Mouse (Mus musculus) CD8-positive naive resting alpha-beta T cell, adult 57 days (primary cell): ENCODE measurements around the gene Strc. TPM values are rescaled to one million over a fixed set of nuclear protein-coding genes. Genes with fewer than 3 reads are reported as not detected.

Experiments
- total RNA-seq: library from RNA; stranded (reverse); gene quantifications from one replicate; pipeline ENCODE4 v1.2.4, GENCODE M21; 2023

Strc gene
- 1.0 TPM for total RNA-seq

GRCm38 (mm10) chr2:121386961-121387575, at the start of gene Strc:
Gene Strc (minus strand): TSS chr2:121387168.

GRCm38 (mm10) chr2:121413387-121414042, 26.5 kb upstream of the Strc start, which contains the start of the genes Pdia3 and Catsper2:
Gene Pdia3 (plus strand): TSS chr2:121413775.
Gene Catsper2 (minus strand): TSS chr2:121413792.

GRCm38 (mm10) chr2:121357494-121357893, 29.5 kb downstream of the Strc start, which contains the start of gene Ckmt1:
Gene Ckmt1 (plus strand): TSS chr2:121357714.

GRCm38 (mm10) chr2:121354820-121355592, 32.0 kb downstream of the Strc start, which contains the start of gene Ppip5k1:
Gene Ppip5k1 (minus strand): TSS chr2:121355396.

Other genes starting within 250 kb of the Strc start
- 17.3 TPM for gene Adal, start 246.7 kb downstream of the Strc start, total RNA-seq
- 11.8 TPM for gene Lcmt2, start 246.5 kb downstream of the Strc start, total RNA-seq
- 69.6 TPM for gene Tubgcp4, start 216.5 kb downstream of the Strc start, total RNA-seq
- 26.8 TPM for gene Zscan29, start 216.0 kb downstream of the Strc start, total RNA-seq
- 70.9 TPM for gene Trp53bp1, start 115.8 kb downstream of the Strc start, total RNA-seq
- gene Map1a, start 97.6 kb downstream of the Strc start, total RNA-seq = 0.55 TPM
- 18.4 TPM for gene Ppip5k1, start 31.8 kb downstream of the Strc start, total RNA-seq
- not detected for gene Ckmt1, start 29.5 kb downstream of the Strc start, total RNA-seq
- gene Pdia3, start 26.6 kb upstream of the Strc start, total RNA-seq = 123 TPM
- gene Catsper2, start 26.6 kb upstream of the Strc start, total RNA-seq = 2.4 TPM
- gene Ell3, start 57.1 kb upstream of the Strc start, total RNA-seq = 7.6 TPM
- 263 TPM for gene Serf2, start 62.0 kb upstream of the Strc start, total RNA-seq
- 33.6 TPM for gene Hypk, start 66.1 kb upstream of the Strc start, total RNA-seq
- 0.37 TPM for gene Serinc4, start 69.6 kb upstream of the Strc start, total RNA-seq
- 43.2 TPM for gene Mfap1b, start 86.9 kb upstream of the Strc start, total RNA-seq
- 49.8 TPM for gene Mfap1a, start 119.5 kb upstream of the Strc start, total RNA-seq
- 17.5 TPM for gene Wdr76, start 119.6 kb upstream of the Strc start, total RNA-seq